Mouse (Mus musculus): ENCODE results near the gene Dtx1.

Gene Dtx1

GRCm38 (mm10) chr5:120634860-120635259 lies 76.9 kb downstream of the Dtx1 start:
- no peak for DNase-seq

DNA sequence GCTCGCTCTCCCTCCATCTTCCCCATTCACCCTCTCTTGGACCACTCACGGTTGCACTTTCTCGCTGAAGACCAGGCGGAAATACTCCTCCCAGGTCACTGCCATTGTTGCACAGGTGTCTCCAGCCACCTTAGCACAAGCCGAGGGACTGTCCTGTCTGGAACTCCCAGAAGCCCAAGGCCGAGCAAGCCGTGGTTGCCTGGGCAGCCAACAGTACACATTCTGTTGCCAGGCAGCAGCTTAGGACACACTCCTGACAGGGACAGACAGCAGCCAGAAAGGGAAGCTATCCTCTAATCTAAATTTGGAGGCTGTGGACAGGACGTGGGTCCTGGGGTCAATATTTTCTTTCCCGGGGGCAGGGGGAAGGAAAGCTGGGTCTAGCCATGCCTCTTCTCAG lies 77.6 kb downstream of the Dtx1 start, which contains the start of gene Cfap73:
Gene Cfap73, minus strand, starts transcription at position 105 of the 400 bp plus-strand sequence.
- no peak for DNase-seq

DNA sequence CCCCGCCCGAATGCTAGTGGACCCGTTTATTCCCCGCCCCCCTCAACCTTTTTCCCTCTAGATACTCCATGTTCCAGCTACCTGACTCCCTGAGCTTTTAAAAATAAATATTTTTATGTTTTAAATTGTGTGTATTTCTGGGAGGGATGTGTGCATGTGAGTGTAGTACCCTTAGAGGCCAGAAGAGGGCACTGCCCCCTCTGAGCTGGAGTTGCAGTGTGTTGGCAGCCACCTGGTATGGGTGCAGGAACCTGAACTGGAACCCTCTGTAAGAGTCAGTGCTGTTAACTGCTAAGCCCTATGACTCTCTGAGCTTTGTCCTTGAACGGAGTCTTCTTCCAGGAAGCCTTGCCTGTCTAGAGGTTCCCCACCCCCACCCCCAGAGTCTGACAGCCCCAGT lies 79.8 kb downstream of the Dtx1 start:
- peak; percentile 16 for DNase-seq

DNA sequence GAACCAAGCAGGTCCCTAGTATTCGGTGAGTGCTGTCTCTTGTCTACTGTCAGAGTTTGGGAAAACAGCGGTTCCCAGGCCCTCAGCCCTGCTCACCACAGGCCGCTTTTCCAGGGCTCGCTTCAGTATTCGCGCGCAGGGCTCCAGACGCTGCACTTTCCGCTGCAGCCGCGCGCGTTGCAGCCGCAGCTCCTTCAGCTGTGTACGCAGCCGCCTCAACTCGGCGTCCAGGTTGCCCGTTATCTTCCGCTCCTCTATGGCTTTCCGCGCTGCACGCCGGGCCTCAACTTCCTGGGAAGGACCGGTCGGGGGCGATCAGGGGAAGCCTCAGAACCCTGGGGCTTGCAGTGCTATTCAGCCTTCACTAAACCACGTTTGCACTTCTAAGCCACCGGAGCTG lies 80.6 kb downstream of the Dtx1 start:
- DNase-seq = peak; percentile 69
